Mouse (Mus musculus) forebrain, embryonic 16.5 days (tissue): ENCODE data around the gene Hist1h1t. TPM values are rescaled to one million over a fixed set of nuclear protein-coding genes. Genes with fewer than 3 reads are reported as not detected.
A peak's percentile ranks its signal among the peaks of the same experiment; 100 is the strongest.

ENCODE experiments used
- ATAC-seq: fragments of 200-750 bp; cut with Nextera tagmentation; 2 replicates; pipeline ENCODE4 v1.8.0; 2017; ENCODE audit warnings: mild to moderate bottlenecking, moderate library complexity
- H3K27ac ChIP-seq: fragments of 300-500 bp; sonication (generic); 2 replicates; pipeline ENCODE4 v1.5.1; 2014; ENCODE audit warnings: low read length, control low read depth
- H3K27me3 ChIP-seq: fragments of 300-500 bp; sonication (generic); replicated peaks from 2 replicates; pipeline ENCODE4 v1.6.1; 2014; ENCODE audit warnings: low read length; ENCODE audit not compliant: control insufficient read depth, insufficient read depth
- H3K36me3 ChIP-seq: fragments of 300-500 bp; sonication (generic); 2 replicates; pipeline ENCODE4 v1.6.1; 2014; ENCODE audit not compliant: control insufficient read depth, insufficient read depth
- H3K4me1 ChIP-seq: fragments of 300-500 bp; sonication (generic); replicated peaks from 2 replicates; pipeline ENCODE4 v1.6.1; 2014; ENCODE audit warnings: low read length; ENCODE audit not compliant: control insufficient read depth, insufficient read depth
- H3K4me2 ChIP-seq: fragments of 300-500 bp; sonication (generic); 2 replicates; pipeline ENCODE4 v1.6.1; 2014; ENCODE audit warnings: mild to moderate bottlenecking, low read length, control low read depth
- H3K4me3 ChIP-seq: fragments of 300-500 bp; sonication (generic); replicated peaks from 2 replicates; pipeline ENCODE4 v1.5.1; 2014; ENCODE audit warnings: mild to moderate bottlenecking, low read length, control low read depth
- H3K9ac ChIP-seq: fragments of 300-500 bp; sonication (generic); replicated peaks from 2 replicates; pipeline ENCODE4 v1.6.1; 2014; ENCODE audit warnings: low read depth, low read length, control low read depth
- H3K9me3 ChIP-seq: fragments of 300-500 bp; sonication (generic); 2 replicates; pipeline ENCODE4 v1.6.1; 2016; ENCODE audit warnings: low read length; ENCODE audit not compliant: control insufficient read depth
- WGBS: fragments of 180-500 bp; shearing (Covaris S2); extraction: QIAGEN DNeasy Blood & Tissue Kit; methylation state at CpG from one replicate; pipeline ENCODE4 v1.1.7; 2014; 5-methylcytosine and 5-hydroxymethylcytosine counted together
- polyA plus RNA-seq: library from polyadenylated mRNA; unstranded; fragments of >200 nt; fragmentation: Nextera tagmentation; extraction: Ambion mirVana; gene quantifications from 2 replicates; pipeline ENCODE4 v1.2.1, GENCODE M21; 2015

Gene Hist1h1t
- polyA plus RNA-seq, 1 experiment from 2014 or later = not detected

- Histone ChIP-seq H3K27me3 (no peaks in the 10 kb centered on the region), H3K4me2 (peak overlapping the region; percentile 97), H3K9me3 (no peaks in the 10 kb centered on the region), H3K9ac (peak overlapping the region; percentile 58), H3K27ac (peak overlapping the region; percentile 90), H3K36me3 (no peaks in the 10 kb centered on the region), H3K4me3 (peak overlapping the region; percentile 67), H3K4me1 (peaks cover 16% of the 10 kb centered on the region)
- under 1% methylated on average over 14 of the region's 14 CpGs for WGBS
- ATAC-seq = no peak
These were observed 44.3 kb downstream of the Hist1h1t start for GRCm38 (mm10) chr13:23739922-23740252.

GRCm38 (mm10) chr13:23740256-23740840, 44.7 kb downstream of the Hist1h1t start:
- Histone ChIP-seq H3K9me3 (no peaks in the 10 kb centered on the region), H3K27ac (peak overlapping the region; percentile 90), H3K9ac (peak overlapping the region; percentile 58), H3K4me1 (peaks cover 16% of the 10 kb centered on the region), H3K4me2 (peak overlapping the region; percentile 97), H3K27me3 (no peaks in the 10 kb centered on the region), H3K36me3 (no peaks in the 10 kb centered on the region), H3K4me3 (peak overlapping the region; percentile 67)
- WGBS = 35% methylated on average over 13 of the region's 13 CpGs
- ATAC-seq = no peak

GRCm38 (mm10) chr13:23740910-23741309, 45.3 kb downstream of the Hist1h1t start:
- Histone ChIP-seq H3K4me2 (no peak overlapping the region), H3K27ac (no peak overlapping the region), H3K4me3 (no peak overlapping the region), H3K9ac (no peak overlapping the region), H3K9me3 (no peaks in the 10 kb centered on the region), H3K27me3 (no peaks in the 10 kb centered on the region), H3K36me3 (no peaks in the 10 kb centered on the region), H3K4me1 (peaks cover 16% of the 10 kb centered on the region)
- ATAC-seq = no peak
- WGBS = 70% methylated on average over 5 of the region's 5 CpGs

- H3K27ac ChIP-seq = no peak overlapping the region
- no peaks in the 10 kb centered on the region for H3K36me3 ChIP-seq
- no peak overlapping the region for H3K4me2 ChIP-seq
- H3K9ac ChIP-seq = no peak overlapping the region
- H3K4me1 ChIP-seq = peaks cover 17% of the 10 kb centered on the region
- H3K4me3 ChIP-seq = no peak overlapping the region
- no peaks in the 10 kb centered on the region for H3K9me3 ChIP-seq
- ATAC-seq = no peak
- H3K27me3 ChIP-seq = no peaks in the 10 kb centered on the region
These were observed 46.4 kb downstream of the Hist1h1t start for GRCm38 (mm10) chr13:23742007-23742406.

- 80% methylated on average over 5 of the region's 5 CpGs for WGBS
- peaks cover 21% of the 10 kb centered on the region for H3K4me1 ChIP-seq
These were observed 47.6 kb downstream of the Hist1h1t start for GRCm38 (mm10) chr13:23743215-23743614.

GRCm38 (mm10) chr13:23743963-23744362, 48.3 kb downstream of the Hist1h1t start:
- Histone ChIP-seq H3K4me1 (peaks cover 19% of the 10 kb centered on the region), H3K4me2 (no peak overlapping the region; the same call in 1 of the 2 replicates), H3K4me3 (no peak overlapping the region), H3K9me3 (no peaks in the 10 kb centered on the region), H3K36me3 (no peaks in the 10 kb centered on the region), H3K9ac (no peak overlapping the region), H3K27me3 (no peaks in the 10 kb centered on the region), H3K27ac (no peak overlapping the region)
- no peak for ATAC-seq
- 26% methylated on average over 4 of the region's 4 CpGs for WGBS

More at GRCm38 (mm10) chr13:23743215-23743614, 47.6 kb downstream of the Hist1h1t start:
- no peaks in the 10 kb centered on the region for H3K36me3 ChIP-seq
- no peaks in the 10 kb centered on the region for H3K27me3 ChIP-seq
- ATAC-seq = no peak
- H3K9ac ChIP-seq = no peak overlapping the region
- H3K27ac ChIP-seq = no peak overlapping the region
- H3K4me2 ChIP-seq = no peak overlapping the region
- H3K9me3 ChIP-seq = no peaks in the 10 kb centered on the region
- no peak overlapping the region for H3K4me3 ChIP-seq

GRCm38 (mm10) chr13:23744421-23745380, 49.1 kb downstream of the Hist1h1t start:
- ATAC-seq = no peak
- H3K36me3 ChIP-seq = no peaks in the 10 kb centered on the region
- H3K9ac ChIP-seq = no peak overlapping the region
- under 1% methylated on average over 18 of the region's 36 CpGs for WGBS
- no peaks in the 10 kb centered on the region for H3K27me3 ChIP-seq
- H3K27ac ChIP-seq = no peak overlapping the region
- H3K9me3 ChIP-seq = no peaks in the 10 kb centered on the region
- H3K4me3 ChIP-seq = peak overlapping the region; percentile 22
- H3K4me1 ChIP-seq = peaks cover 19% of the 10 kb centered on the region
- peak overlapping the region; percentile 84 for H3K4me2 ChIP-seq

GRCm38 (mm10) chr13:23745381-23746161, 50.0 kb downstream of the Hist1h1t start, which contains the start of gene Hist1h3c:
Gene Hist1h3c, minus strand, starts transcription at chr13:23745602.
- H3K36me3 ChIP-seq = no peaks in the 10 kb centered on the region
- peaks cover 13% of the 10 kb centered on the region for H3K4me1 ChIP-seq
- peak within 1 kb of the TSS; percentile 84 for H3K4me2 ChIP-seq
- H3K27ac ChIP-seq = peak within 1 kb of the TSS; percentile 96
- ATAC-seq = peak; percentile 58
- no peaks in the 10 kb centered on the region for H3K9me3 ChIP-seq
- peak within 1 kb of the TSS; percentile 56 for H3K9ac ChIP-seq
- peak within 1 kb of the TSS; percentile 46 for H3K4me3 ChIP-seq
- under 1% methylated on average over 24 of the region's 28 CpGs for WGBS
- no peaks in the 10 kb centered on the region for H3K27me3 ChIP-seq
